Mouse (Mus musculus) cerebellum, postnatal 36 days (tissue): ENCODE measurements around the gene Tmem72.

Source experiments
- DNase-seq, 2 experiments: peaks; one replicate each; pipeline ENCODE4 v3.0.0; 2021 to 2022; ENCODE audit warnings: mixed read lengths in 2 of 2

Gene Tmem72

GRCm38 (mm10) chr6:116716666-116717065, at the start of gene Tmem72:
Tmem72 (minus strand) TSS chr6:116716913.
- DNase-seq = no peak

- DNase-seq = no peak
These were observed 47.8 kb upstream of the Tmem72 start for GRCm38 (mm10) chr6:116764524-116764923.

GRCm38 (mm10) chr6:116762333-116762732, 45.6 kb upstream of the Tmem72 start:
- DNase-seq = no peak

DNA sequence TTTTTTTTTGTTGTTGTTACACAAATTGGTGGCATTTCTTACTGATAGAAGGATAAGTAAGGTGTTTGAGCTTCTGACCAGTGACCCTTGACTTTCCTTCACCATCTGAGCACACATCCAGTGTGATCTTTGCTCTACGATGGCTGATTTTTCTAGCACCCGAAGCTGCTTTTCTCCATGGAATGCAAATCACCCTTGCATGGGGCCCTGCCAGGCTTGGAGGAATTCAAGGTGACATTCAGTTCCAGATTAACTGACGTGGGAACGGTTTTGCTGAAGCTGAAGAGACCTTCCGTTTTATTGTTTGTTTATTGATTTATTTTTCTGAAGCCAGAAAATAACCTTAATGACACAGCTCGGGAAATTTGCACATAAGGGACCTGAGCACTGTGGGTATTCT, 43.5 kb upstream of the Tmem72 start:
- no peak for DNase-seq

DNA sequence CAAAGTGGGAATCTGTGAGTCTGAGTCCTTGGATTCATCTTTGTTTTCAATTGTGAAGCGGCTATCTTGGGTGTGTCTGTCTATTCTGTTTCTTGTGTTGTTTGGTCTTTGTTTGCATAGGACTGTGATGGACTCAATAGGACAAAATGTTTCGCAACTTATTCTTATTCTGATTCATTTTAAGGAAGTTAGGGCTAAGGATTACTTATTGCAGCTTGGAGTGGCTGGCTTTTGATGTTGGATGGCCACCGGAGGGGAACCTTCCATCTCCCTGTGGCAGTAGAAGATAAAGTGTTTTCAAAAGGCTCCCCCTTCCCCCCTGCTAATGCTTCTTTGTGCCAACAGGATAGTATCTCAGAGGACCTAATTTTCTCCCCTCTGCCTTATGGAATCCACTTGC, 39.7 kb upstream of the Tmem72 start:
- no peak for DNase-seq

DNA sequence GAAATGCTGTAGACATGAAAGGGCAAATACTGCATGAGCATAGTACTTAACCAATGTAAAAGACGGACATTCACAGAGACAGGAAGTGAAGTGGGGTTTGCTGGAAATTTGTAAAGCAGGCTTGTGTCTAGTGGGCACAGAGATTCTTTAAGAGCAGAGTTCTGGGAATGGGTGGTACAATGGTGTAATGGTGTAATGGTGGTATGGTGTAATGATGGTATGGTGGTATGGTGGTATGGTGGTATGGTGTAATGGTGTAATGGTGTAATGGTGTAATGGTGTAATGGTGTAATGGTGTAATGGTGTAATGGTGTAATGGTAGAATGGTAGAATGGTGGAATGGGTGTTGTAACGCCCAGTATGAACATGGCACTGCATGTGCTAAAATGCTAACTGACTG, 21.3 kb upstream of the Tmem72 start:
- no peak for DNase-seq

DNA sequence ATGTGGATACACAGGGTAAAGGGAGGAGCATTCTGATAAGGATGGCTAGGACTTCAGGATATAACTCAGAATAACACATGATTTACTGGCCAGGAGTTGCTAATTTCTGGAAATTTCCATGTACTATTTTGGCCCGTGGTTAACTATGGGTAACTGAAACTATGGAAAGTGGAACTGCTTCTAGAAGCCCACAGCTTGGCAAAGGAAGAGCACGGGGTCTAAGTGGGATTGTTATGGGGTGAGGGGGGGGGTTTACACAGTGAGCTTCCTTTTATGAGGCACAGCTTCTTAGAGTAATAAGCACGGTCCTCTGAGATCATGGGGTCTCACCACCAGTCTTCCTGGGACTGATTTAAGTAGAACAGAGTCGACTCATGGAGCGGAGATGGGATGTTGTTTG, 18.6 kb upstream of the Tmem72 start:
- DNase-seq = no peak

DNA sequence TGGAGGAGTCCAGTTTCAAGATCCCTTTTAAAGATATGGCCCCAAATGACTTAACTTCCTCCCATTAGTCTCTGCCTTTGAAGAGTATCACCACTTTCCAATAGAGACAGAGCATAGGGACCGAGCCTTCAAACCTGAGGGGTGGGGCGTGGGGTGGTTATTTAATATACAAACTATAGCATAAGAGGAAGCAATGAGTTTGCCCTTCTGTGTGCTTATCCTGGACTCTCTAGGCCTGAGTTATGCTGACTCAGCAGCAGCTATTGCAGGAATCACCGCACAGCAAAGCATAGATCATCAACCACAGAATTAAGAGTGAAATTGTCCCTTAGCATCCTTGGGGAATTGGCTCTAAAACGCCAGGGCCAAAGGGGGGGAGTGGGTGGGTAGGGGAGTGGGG, 16.9 kb upstream of the Tmem72 start:
- no peak for DNase-seq

- DNase-seq = no peak
These were observed 7.9 kb upstream of the Tmem72 start for GRCm38 (mm10) chr6:116724489-116725160.

DNA sequence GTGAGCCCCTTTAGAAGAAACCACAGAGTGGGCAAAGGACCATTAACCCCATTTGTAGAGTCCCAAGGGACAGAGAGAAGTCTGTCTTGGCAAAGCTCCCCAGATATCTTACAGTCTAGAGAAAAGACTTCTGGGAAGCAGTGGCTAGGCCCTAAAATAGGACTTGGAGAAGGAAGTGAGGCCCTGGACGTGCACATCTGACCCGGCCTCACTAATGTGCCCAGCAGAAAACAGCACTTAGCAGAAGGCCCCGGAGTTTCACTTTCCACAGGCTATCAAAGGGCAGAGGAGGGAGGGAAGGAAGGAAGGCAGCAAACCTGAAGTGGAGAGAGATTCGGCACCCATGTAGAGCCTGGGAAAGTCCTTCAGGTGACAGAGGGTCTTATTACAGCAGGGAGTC, 2.2 kb upstream of the Tmem72 start:
- DNase-seq = no peak

GRCm38 (mm10) chr6:116718361-116718760, 1.6 kb upstream of the Tmem72 start:
- DNase-seq = no peak

- DNase-seq = no peak
These were observed 1.1 kb upstream of the Tmem72 start for GRCm38 (mm10) chr6:116717851-116718250.

DNA sequence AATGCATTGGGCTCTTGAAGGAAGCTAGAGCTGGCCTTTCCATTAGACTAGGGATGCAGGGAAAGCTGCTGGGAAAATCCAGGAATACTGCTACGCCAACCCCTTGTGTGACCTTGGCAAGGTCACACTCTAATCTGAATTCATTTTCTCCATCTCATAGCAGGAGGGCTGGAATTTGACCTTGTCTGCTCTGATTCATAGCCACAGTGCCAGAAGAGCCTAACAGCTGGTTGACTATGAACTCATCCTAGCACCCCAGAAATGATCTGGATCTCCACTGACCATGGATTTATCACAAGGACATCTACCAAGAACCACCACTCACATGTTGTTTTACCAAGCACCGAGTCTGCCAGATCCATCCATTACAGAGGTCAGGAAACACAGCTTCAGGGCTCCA, 1.5 kb downstream of the Tmem72 start:
- no peak for DNase-seq

- DNase-seq = no peak
These were observed 2.1 kb downstream of the Tmem72 start for GRCm38 (mm10) chr6:116714576-116714975.

DNA sequence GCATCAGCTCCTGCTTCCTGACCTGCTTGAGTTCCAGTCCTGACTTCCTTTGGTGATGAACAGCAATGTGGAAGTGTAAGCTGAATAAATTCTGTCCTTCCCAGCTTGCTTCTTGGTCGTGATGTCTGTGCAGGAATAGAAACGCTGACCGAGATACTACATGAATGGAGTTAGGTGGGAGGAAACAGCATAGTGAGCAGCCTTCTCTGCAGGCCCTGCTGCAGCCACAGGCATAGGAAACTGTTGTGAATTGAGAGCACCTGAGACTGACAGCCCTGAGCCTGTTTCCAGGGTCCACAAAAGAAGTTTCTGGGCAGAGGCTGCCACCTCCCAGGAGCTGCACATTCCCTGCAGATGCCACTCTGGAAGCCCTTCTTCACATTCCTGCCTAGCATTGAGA, 2.7 kb downstream of the Tmem72 start:
- DNase-seq = no peak

- DNase-seq = no peak
These were observed 4.2 kb downstream of the Tmem72 start for GRCm38 (mm10) chr6:116712503-116712902.

DNA sequence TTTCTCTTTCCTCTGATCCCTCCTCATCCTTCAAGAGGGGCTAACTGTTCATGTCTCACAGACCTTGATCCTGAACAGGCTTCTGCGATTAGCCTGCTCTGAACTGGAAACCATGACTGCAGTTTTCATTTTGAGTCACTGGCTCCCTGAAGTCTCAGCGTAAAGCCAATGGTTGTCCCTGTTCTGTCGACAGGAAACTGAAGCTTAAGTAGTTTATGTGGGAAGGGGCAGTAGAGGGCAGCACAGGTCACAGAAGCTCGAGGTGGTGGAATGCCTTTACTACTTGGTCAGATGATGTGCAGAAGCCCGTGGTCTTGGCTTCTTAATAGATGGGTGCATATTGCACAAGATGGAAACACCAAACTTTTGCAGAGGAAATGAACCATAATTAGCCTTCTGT, 4.7 kb downstream of the Tmem72 start:
- no peak for DNase-seq

- DNase-seq = no peak
These were observed 12.4 kb downstream of the Tmem72 start for GRCm38 (mm10) chr6:116704320-116704719.

GRCm38 (mm10) chr6:116700821-116701220, 15.9 kb downstream of the Tmem72 start:
- no peak for DNase-seq

DNA sequence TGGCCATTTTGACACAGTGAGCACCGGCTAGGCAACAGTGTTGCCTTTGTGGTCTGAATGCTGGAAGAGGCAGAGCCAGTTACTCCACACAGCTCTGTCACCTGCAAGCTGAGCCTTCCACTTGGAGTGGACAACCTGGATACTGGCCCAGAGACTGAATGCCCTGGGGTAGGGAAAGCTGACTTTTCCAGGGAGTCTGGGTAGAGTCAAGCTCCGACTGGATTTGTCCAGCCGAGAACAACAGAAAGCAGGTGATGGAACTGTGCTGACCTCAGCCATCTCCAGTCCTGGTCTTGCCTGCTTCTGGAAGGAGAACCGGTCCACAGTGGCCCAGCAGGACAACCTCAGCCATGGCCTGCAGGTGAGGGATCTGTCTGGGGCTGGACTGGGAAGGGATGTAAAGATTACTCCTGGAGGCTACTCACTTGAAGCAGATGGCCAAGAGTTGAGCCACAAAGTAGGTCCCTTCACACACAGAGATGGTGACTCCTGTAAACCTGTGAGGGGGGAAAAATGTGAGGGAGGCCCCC, 18.8 kb downstream of the Tmem72 start:
- no peak for DNase-seq

- no peak for DNase-seq
These were observed 19.3 kb downstream of the Tmem72 start for GRCm38 (mm10) chr6:116697413-116697812.

DNA sequence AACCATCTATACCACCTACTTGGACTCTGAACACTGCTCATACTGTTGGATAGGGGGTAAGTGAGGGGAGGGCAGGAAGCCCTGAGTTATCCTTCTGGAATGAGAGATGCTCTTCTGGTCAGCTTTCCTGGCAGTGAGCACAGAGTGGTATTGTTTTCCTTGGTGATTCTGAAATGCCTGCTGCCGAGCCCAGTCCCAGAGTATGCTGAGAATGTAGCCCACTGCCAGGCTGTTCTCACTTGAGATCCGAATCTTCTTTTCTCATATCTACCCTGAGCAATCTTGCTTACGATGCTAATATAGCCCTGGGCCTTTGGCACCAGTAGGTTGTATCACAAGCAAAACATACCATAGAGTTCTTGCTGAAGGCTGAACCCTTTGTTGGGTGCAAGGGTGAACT, 22.4 kb downstream of the Tmem72 start:
- no peak for DNase-seq

DNA sequence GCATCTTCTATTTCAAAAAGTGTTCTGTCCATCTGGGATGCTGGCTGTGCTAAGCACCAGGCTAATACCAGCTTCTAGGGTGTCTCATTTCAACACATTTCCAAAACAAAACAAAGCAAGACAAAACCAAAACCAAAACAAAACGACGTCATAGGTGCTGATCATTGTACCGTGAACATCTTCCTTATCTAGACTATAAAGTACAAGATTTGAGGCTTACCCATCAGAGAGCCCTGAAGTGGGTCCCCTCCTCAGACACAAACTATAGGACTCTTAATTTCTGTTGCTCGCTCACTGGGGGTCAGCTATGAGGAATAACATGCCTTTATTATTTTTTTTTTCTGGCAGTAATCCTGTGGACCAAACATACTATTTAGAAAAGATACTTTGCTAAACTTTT, 23.1 kb downstream of the Tmem72 start:
- DNase-seq = no peak

- no peak for DNase-seq
These were observed 34.4 kb downstream of the Tmem72 start for GRCm38 (mm10) chr6:116682317-116682716.
